In the genomic region with DNA sequence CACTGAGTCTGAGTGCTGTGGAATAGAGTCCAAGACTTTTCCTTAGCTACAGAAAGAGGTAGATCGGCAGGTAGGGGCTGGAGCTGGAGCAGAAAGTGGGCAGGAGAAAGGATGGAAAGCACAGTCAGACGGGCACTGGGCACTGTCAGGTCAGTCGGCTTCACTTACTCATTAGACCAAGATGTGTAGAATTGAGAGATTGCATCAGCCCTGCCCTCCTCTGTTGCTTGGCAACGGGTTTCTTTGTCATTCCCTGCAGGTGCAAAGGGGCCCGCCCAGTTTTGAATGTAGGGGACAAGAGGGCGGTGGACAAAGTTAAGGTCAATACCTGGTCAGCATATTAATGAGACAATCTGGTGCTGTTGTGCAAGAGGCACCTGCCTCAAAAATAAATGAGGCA, we compare ENCODE assay signal across 19 mouse cellular contexts. TPM values are rescaled to one million over a fixed set of nuclear protein-coding genes. Genes with fewer than 3 reads are reported as not detected.
DNase-seq lines count a peak whose midpoint lies in the region; ATAC-seq and TF ChIP-seq lines count a peak whose summit lies in the region.
"Had no signal": no experiment of that assay in that cellular context is flagged by ENCODE, and none has a peak within 500 bp of the region (broad histone marks: within the 10 kb centered on the region; RNA-seq: fewer than 3 reads in every experiment).

No protein-coding gene starts in this region.

- H3K27ac ChIP-seq in liver, postnatal 0 days (ENCODE audit: low read depth): no peak overlapping the region
- H3K27ac ChIP-seq in liver, embryonic 12.5 days: no peak overlapping the region
- H3K27ac ChIP-seq in ES-Bruce4 (ENCODE audit: insufficient read depth, low read length): 0 out of 2 replicates have a peak overlapping the region, but pooled peaks have one; percentile 2
- no peak overlapping the region for H3K27ac ChIP-seq in stomach, embryonic 14.5 days (ENCODE audit: low read length)
- no peak overlapping the region for H3K27ac ChIP-seq in forebrain, embryonic 11.5 days (ENCODE audit: low read depth, low read length)
- H3K27ac ChIP-seq: heart, embryonic 13.5 days; limb, embryonic 15.5 days; lung, embryonic 15.5 days; neural tube, embryonic 15.5 days had no signal

- H3K4me1 ChIP-seq in liver, postnatal 0 days (ENCODE audit: insufficient read depth): no peaks in the 10 kb centered on the region
- H3K4me1 ChIP-seq in liver, embryonic 12.5 days: no peaks in the 10 kb centered on the region
- peaks cover 8% of the 10 kb centered on the region for H3K4me1 ChIP-seq in ES-Bruce4 (ENCODE audit: control insufficient read depth, insufficient read depth, low read length)
- no peaks in the 10 kb centered on the region for H3K4me1 ChIP-seq in stomach, embryonic 14.5 days (ENCODE audit: control insufficient read depth, insufficient read depth, low read length)
- H3K4me1 ChIP-seq in forebrain, embryonic 11.5 days (replicated peaks; ENCODE audit: control insufficient read depth, insufficient read depth, low read length): peaks cover 4% of the 10 kb centered on the region; the same call in 1 of the 2 replicates
- H3K4me1 ChIP-seq: limb, embryonic 15.5 days; lung, embryonic 15.5 days; neural tube, embryonic 15.5 days had no signal

- no peak for DNase-seq in liver, postnatal 0 days
- DNase-seq in kidney, adult 8-10 months: peak; percentile 39 to 69
- no peak for DNase-seq in forebrain, embryonic 11.5 days (ENCODE audit: low spot score)
- no peak for DNase-seq in left cerebral cortex, adult 9 months (ENCODE audit: low spot score in 2 of 2)
- DNase-seq: cerebellum, adult 11-12 months; cerebellum, postnatal 36 days; gastrocnemius, postnatal 14 days; heart, postnatal 4 days; layer of hippocampus, adult 9-11 months; right cerebral cortex, postnatal 4 days had no signal

- no peak for TF ChIP-seq CTCF in liver, postnatal 0 days (IDR thresholded peaks at IDR 0.05; ENCODE audit: low read depth)
- TF ChIP-seq CTCF in ES-Bruce4 (IDR thresholded peaks at IDR 0.05; ENCODE audit: low read depth, low read length): no peak

- H3K9me3 ChIP-seq in liver, postnatal 0 days (ENCODE audit: low read length): no peaks in the 10 kb centered on the region
- H3K9me3 ChIP-seq in liver, embryonic 12.5 days (replicated peaks): no peaks in the 10 kb centered on the region
- no peaks in the 10 kb centered on the region for H3K9me3 ChIP-seq in ES-Bruce4 (replicated peaks; ENCODE audit: control insufficient read depth, insufficient read depth, low read length, poor library complexity, severe bottlenecking)
- no peaks in the 10 kb centered on the region for H3K9me3 ChIP-seq in stomach, embryonic 14.5 days (ENCODE audit: control insufficient read depth, low read depth, low read length)
- H3K9me3 ChIP-seq in forebrain, embryonic 11.5 days (ENCODE audit: control insufficient read depth, low read length): no peaks in the 10 kb centered on the region
- H3K9me3 ChIP-seq: heart, embryonic 13.5 days; limb, embryonic 15.5 days; lung, embryonic 15.5 days; neural tube, embryonic 15.5 days had no signal

- H3K4me2 ChIP-seq in liver, postnatal 0 days (ENCODE audit: low read depth, low read length): no peak overlapping the region
- H3K4me2 ChIP-seq in liver, embryonic 12.5 days: no peak overlapping the region
- no peak overlapping the region for H3K4me2 ChIP-seq in stomach, embryonic 14.5 days (replicated peaks; ENCODE audit: low read depth, low read length)
- no peak overlapping the region for H3K4me2 ChIP-seq in forebrain, embryonic 11.5 days (ENCODE audit: low read depth, low read length, severe bottlenecking)
- H3K4me2 ChIP-seq: heart, embryonic 13.5 days; limb, embryonic 15.5 days; lung, embryonic 15.5 days; neural tube, embryonic 15.5 days had no signal

- TF ChIP-seq POLR2A in ES-Bruce4 (IDR thresholded peaks at IDR 0.05; ENCODE audit: insufficient read depth, low read length): no peak

- TF ChIP-seq EP300 in liver, postnatal 0 days (IDR thresholded peaks at IDR 0.05; ENCODE audit: low read depth): no peak
- TF ChIP-seq EP300 in ES-Bruce4 (IDR thresholded peaks at IDR 0.05; ENCODE audit: insufficient read depth, low read depth, low read length): peak; percentile 85; the same call in 1 of the 2 replicates

- no peak overlapping the region for H3K4me3 ChIP-seq in liver, postnatal 0 days (ENCODE audit: low read depth, low read length)
- no peak overlapping the region for H3K4me3 ChIP-seq in liver, embryonic 12.5 days
- H3K4me3 ChIP-seq in ES-Bruce4 (ENCODE audit: low read depth, low read length): no peak overlapping the region; the same call in 1 of the 2 replicates
- no peak overlapping the region for H3K4me3 ChIP-seq in stomach, embryonic 14.5 days (ENCODE audit: low read depth, low read length)
- H3K4me3 ChIP-seq in forebrain, embryonic 11.5 days (ENCODE audit: low read depth, low read length): no peak overlapping the region
- H3K4me3 ChIP-seq: heart, embryonic 13.5 days; limb, embryonic 15.5 days; lung, embryonic 15.5 days; neural tube, embryonic 15.5 days had no signal

- H3K36me3 ChIP-seq in liver, postnatal 0 days (replicated peaks; ENCODE audit: insufficient read depth, low read length): no peaks in the 10 kb centered on the region
- H3K36me3 ChIP-seq in liver, embryonic 12.5 days: no peaks in the 10 kb centered on the region
- no peaks in the 10 kb centered on the region for H3K36me3 ChIP-seq in ES-Bruce4 (ENCODE audit: control insufficient read depth, insufficient read depth, low read length, poor library complexity, severe bottlenecking)
- H3K36me3 ChIP-seq in stomach, embryonic 14.5 days (ENCODE audit: control insufficient read depth, insufficient read depth, low read length): no peaks in the 10 kb centered on the region
- H3K36me3 ChIP-seq in forebrain, embryonic 11.5 days (ENCODE audit: control insufficient read depth, insufficient read depth, low read length): no peaks in the 10 kb centered on the region
- H3K36me3 ChIP-seq: heart, embryonic 13.5 days; limb, embryonic 15.5 days; lung, embryonic 15.5 days; neural tube, embryonic 15.5 days had no signal

- 51% methylated on average over 6 of the region's 6 CpGs for WGBS in liver, postnatal 0 days (ENCODE audit: insufficient replicate concordance)
- 43% methylated on average over 6 of the region's 6 CpGs for WGBS in liver, embryonic 12.5 days (ENCODE audit: insufficient replicate concordance)
- 38% methylated on average over 6 of the region's 6 CpGs for WGBS in stomach, embryonic 14.5 days
- 32% methylated on average over 6 of the region's 6 CpGs for WGBS in forebrain, embryonic 11.5 days

- H3K27me3 ChIP-seq in liver, postnatal 0 days (ENCODE audit: insufficient read depth, low read length): no peaks in the 10 kb centered on the region
- no peaks in the 10 kb centered on the region for H3K27me3 ChIP-seq in liver, embryonic 12.5 days (replicated peaks)
- H3K27me3 ChIP-seq in ES-Bruce4 (ENCODE audit: control insufficient read depth, insufficient read depth, low read length, poor library complexity, severe bottlenecking): no peaks in the 10 kb centered on the region
- no peaks in the 10 kb centered on the region for H3K27me3 ChIP-seq in stomach, embryonic 14.5 days (ENCODE audit: control insufficient read depth, insufficient read depth, low read length)
- H3K27me3 ChIP-seq in forebrain, embryonic 11.5 days (ENCODE audit: control insufficient read depth, insufficient read depth, low read length): no peaks in the 10 kb centered on the region
- H3K27me3 ChIP-seq: heart, embryonic 13.5 days; lung, embryonic 15.5 days; neural tube, embryonic 15.5 days had no signal

- no peak overlapping the region for H3K9ac ChIP-seq in liver, postnatal 0 days (replicated peaks)
- H3K9ac ChIP-seq in liver, embryonic 12.5 days: no peak overlapping the region
- no peak overlapping the region for H3K9ac ChIP-seq in ES-Bruce4 (ENCODE audit: low read depth, poor library complexity, severe bottlenecking)
- no peak overlapping the region for H3K9ac ChIP-seq in stomach, embryonic 14.5 days (replicated peaks; ENCODE audit: low read depth, low read length)
- no peak overlapping the region for H3K9ac ChIP-seq in forebrain, embryonic 11.5 days (ENCODE audit: low read length)
- H3K9ac ChIP-seq: heart, embryonic 13.5 days; limb, embryonic 15.5 days; lung, embryonic 15.5 days; neural tube, embryonic 15.5 days had no signal

- ATAC-seq in liver, postnatal 0 days: peak; percentile 62
- ATAC-seq in liver, embryonic 12.5 days: no peak
- peak; percentile 37; the same call in 1 of the 2 replicates for ATAC-seq in stomach, embryonic 14.5 days (ENCODE audit: insufficient number of reproducible peaks, insufficient read depth, low FRiP score, low read depth)
- ATAC-seq in forebrain, embryonic 11.5 days (replicated peaks; ENCODE audit: low FRiP score): no peak

RNA-seq across cellular contexts. Expression of a gene that starts 2.9 kb away (rescaled TPM):
- polyA plus RNA-seq in liver, postnatal 0 days (2015; fragmentation: Nextera tagmentation; extraction: Ambion mirVana): not detected in 2 replicates
- polyA plus RNA-seq in liver, embryonic 12.5 days (2016; fragmentation: Nextera tagmentation; extraction: Ambion mirVana): not detected in 2 replicates
- polyA plus RNA-seq in ES-Bruce4 (2011; ENCODE audit: insufficient read depth, insufficient read length, low read depth, missing spikeins): not detected in 2 replicates
- not detected in 2 replicates for polyA plus RNA-seq in stomach, embryonic 14.5 days (2014; fragmentation: Nextera tagmentation; extraction: Ambion mirVana)
- not detected in 2 replicates for polyA plus RNA-seq in forebrain, embryonic 11.5 days (2014; fragmentation: Nextera tagmentation; extraction: Ambion mirVana)
- polyA plus RNA-seq: embryonic facial prominence, embryonic 11.5 days; heart, embryonic 13.5 days; intestine, embryonic 14.5 days; limb, embryonic 15.5 days; lung, embryonic 15.5 days; neural tube, embryonic 15.5 days had no signal

RNA-seq across cellular contexts. Expression of a gene that starts 25.2 kb away (rescaled TPM):
- polyA plus RNA-seq in liver, postnatal 0 days (2015; fragmentation: Nextera tagmentation; extraction: Ambion mirVana): 0.81 and 0.85 TPM in 2 replicates
- polyA plus RNA-seq in liver, embryonic 12.5 days (2016; fragmentation: Nextera tagmentation; extraction: Ambion mirVana): 3.2 and 3.4 TPM in 2 replicates
- not detected in 2 replicates for polyA plus RNA-seq in ES-Bruce4 (2011; ENCODE audit: insufficient read depth, insufficient read length, low read depth, missing spikeins)
- polyA plus RNA-seq in stomach, embryonic 14.5 days (2014; fragmentation: Nextera tagmentation; extraction: Ambion mirVana): 0.09 TPM in 1 of 2 replicates, not detected in the other
- 0.88 and 1.1 TPM in 2 replicates for polyA plus RNA-seq in forebrain, embryonic 11.5 days (2014; fragmentation: Nextera tagmentation; extraction: Ambion mirVana)

Comparison
In these comparisons a context has a peak if more than half of its experiments do, and no peak if none do; other contexts are left out.
1. ATAC-seq: peak in liver, postnatal 0 days (single experiment) and stomach, embryonic 14.5 days (single experiment); none in liver, embryonic 12.5 days (single experiment) and forebrain, embryonic 11.5 days (single experiment).
2. DNase-seq: peak in kidney, adult 8-10 months (2 of 2); none in liver, postnatal 0 days (single experiment), forebrain, embryonic 11.5 days (single experiment) and left cerebral cortex, adult 9 months (0 of 2).